8 mouse cellular contexts compared by ENCODE assay signal in the genomic region with DNA sequence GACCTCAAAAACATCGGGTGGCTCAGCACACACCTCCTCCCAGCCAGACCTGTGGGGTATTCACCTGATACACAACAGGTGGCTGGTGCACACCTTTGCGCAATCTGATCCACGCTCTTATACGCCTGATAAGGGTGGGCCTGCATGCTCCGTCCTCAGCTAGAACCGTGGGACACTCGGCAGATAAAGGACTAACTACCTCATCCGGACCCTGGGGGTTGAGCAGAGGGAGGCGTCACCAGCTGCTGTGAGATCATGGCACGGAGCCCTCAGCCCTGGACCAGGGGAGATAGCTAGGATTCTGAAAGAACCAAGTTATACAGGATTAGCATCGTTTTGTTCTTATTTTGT. TPM values are rescaled to one million over a fixed set of nuclear protein-coding genes. Genes with fewer than 3 reads are reported as not detected.
DNase-seq lines count a peak whose midpoint lies in the region; ATAC-seq and TF ChIP-seq lines count a peak whose summit lies in the region.

Gene Gm21985 (plus strand): TSS at position 73 of the 351 bp plus-strand sequence.

- H3K9ac ChIP-seq in intestine, postnatal 0 days (ENCODE audit: low read depth, low read length) = peak within 1 kb of the TSS; percentile 78
- peak within 1 kb of the TSS; percentile 87 for H3K9ac ChIP-seq in liver, adult 2 months (ENCODE audit: low read depth, low read length)
- peak within 1 kb of the TSS; percentile 72 for H3K9ac ChIP-seq in midbrain, embryonic 16.5 days (ENCODE audit: low read depth, low read length)
- H3K9ac ChIP-seq in stomach, postnatal 0 days (ENCODE audit: low read length) = peak within 1 kb of the TSS; percentile 82

- peak within 1 kb of the TSS; percentile 86 for H3K27ac ChIP-seq in intestine, postnatal 0 days (ENCODE audit: low read depth, low read length)
- peak within 1 kb of the TSS; percentile 64 for H3K27ac ChIP-seq in liver, adult 2 months (replicated peaks; ENCODE audit: insufficient read depth, low read depth, low read length)
- H3K27ac ChIP-seq in midbrain, embryonic 16.5 days (ENCODE audit: low read length) = peak within 1 kb of the TSS; percentile 93
- H3K27ac ChIP-seq in stomach, postnatal 0 days (replicated peaks) = peak within 1 kb of the TSS; percentile 92

- DNase-seq in A20 (ENCODE audit: low read depth, low spot score) (peak; percentile 88), ZHBTc4 (ENCODE audit: low read depth, low spot score) (peak; percentile 58)
- DNase-seq in embryo, embryonic 11 days = peak; percentile 59
- peak; percentile 77 to 78 for DNase-seq in heart, adult 18-20 months
- peak; percentile 29 for DNase-seq in liver, adult 2 months (ENCODE audit: extremely low read depth, low read depth, low spot score)
- DNase-seq in stomach, postnatal 0 days (ENCODE audit: low spot score) = peak; percentile 26

- TF ChIP-seq EP300 in stomach, postnatal 0 days (optimal IDR thresholded peaks at IDR 0.05) = no peak

- no peak for TF ChIP-seq CTCF in intestine, postnatal 0 days (IDR thresholded peaks at IDR 0.05; ENCODE audit: low read depth)
- no peak for TF ChIP-seq CTCF in liver, adult 2 months (IDR thresholded peaks at IDR 0.05; ENCODE audit: low read depth, low read length)
- TF ChIP-seq CTCF in stomach, postnatal 0 days (IDR thresholded peaks at IDR 0.05; ENCODE audit: low read depth) = no peak

- no peaks in the 10 kb centered on the region for H3K27me3 ChIP-seq in intestine, postnatal 0 days (replicated peaks; ENCODE audit: control insufficient read depth, insufficient read depth, low read length)
- H3K27me3 ChIP-seq in liver, adult 2 months (ENCODE audit: control insufficient read depth, insufficient read depth, low read length) = no peaks in the 10 kb centered on the region
- H3K27me3 ChIP-seq in midbrain, embryonic 16.5 days (ENCODE audit: control insufficient read depth, insufficient read depth, low read depth, low read length) = no peaks in the 10 kb centered on the region
- H3K27me3 ChIP-seq in stomach, postnatal 0 days (ENCODE audit: control insufficient read depth, insufficient read depth, low read length) = no peaks in the 10 kb centered on the region

- no peaks in the 10 kb centered on the region for H3K36me3 ChIP-seq in intestine, postnatal 0 days (ENCODE audit: control insufficient read depth, insufficient read depth)
- no peaks in the 10 kb centered on the region for H3K36me3 ChIP-seq in liver, adult 2 months (ENCODE audit: control insufficient read depth, insufficient read depth, low read length)
- H3K36me3 ChIP-seq in midbrain, embryonic 16.5 days (ENCODE audit: control insufficient read depth, insufficient read depth, low read length) = no peaks in the 10 kb centered on the region
- no peaks in the 10 kb centered on the region for H3K36me3 ChIP-seq in stomach, postnatal 0 days (ENCODE audit: control insufficient read depth, insufficient read depth, low read length)

- 3% methylated on average over 11 of the region's 11 CpGs for WGBS in intestine, postnatal 0 days
- WGBS in liver, adult 2 months = 3% methylated on average over 11 of the region's 11 CpGs
- WGBS in midbrain, embryonic 16.5 days = 1% methylated on average over 11 of the region's 11 CpGs
- WGBS in stomach, postnatal 0 days = under 1% methylated on average over 11 of the region's 11 CpGs

- no peaks in the 10 kb centered on the region; the same call in 1 of the 2 replicates for H3K4me1 ChIP-seq in intestine, postnatal 0 days (replicated peaks; ENCODE audit: control insufficient read depth, insufficient read depth, low read length)
- H3K4me1 ChIP-seq in liver, adult 2 months (ENCODE audit: control insufficient read depth, insufficient read depth, low read length) = peaks cover 6% of the 10 kb centered on the region
- peaks cover 43% of the 10 kb centered on the region for H3K4me1 ChIP-seq in midbrain, embryonic 16.5 days (ENCODE audit: control insufficient read depth, insufficient read depth, low read length)
- H3K4me1 ChIP-seq in stomach, postnatal 0 days (replicated peaks; ENCODE audit: control insufficient read depth, insufficient read depth) = no peaks in the 10 kb centered on the region

- ATAC-seq in intestine, postnatal 0 days = peak; percentile 6; the same call in 1 of the 2 replicates
- peak; percentile 33 for ATAC-seq in midbrain, embryonic 16.5 days
- peak; percentile 16; the same call in 1 of the 2 replicates for ATAC-seq in stomach, postnatal 0 days (ENCODE audit: low FRiP score, low TSS enrichment)

- peak within 1 kb of the TSS; percentile 90 for H3K4me3 ChIP-seq in intestine, postnatal 0 days (ENCODE audit: low read depth, low read length)
- H3K4me3 ChIP-seq in liver, adult 2 months (ENCODE audit: insufficient read depth, low read depth, low read length) = peak within 1 kb of the TSS; percentile 88
- H3K4me3 ChIP-seq in midbrain, embryonic 16.5 days (ENCODE audit: low read depth, low read length) = peak within 1 kb of the TSS; percentile 91
- H3K4me3 ChIP-seq in stomach, postnatal 0 days (ENCODE audit: low read depth, low read length) = peak within 1 kb of the TSS; percentile 84

- peaks cover 8% of the 10 kb centered on the region; the same call in 1 of the 2 replicates for H3K79me2 ChIP-seq in liver, adult 2 months (ENCODE audit: control insufficient read depth, insufficient read depth, low read length)

- TF ChIP-seq POLR2A in liver, adult 2 months (IDR thresholded peaks at IDR 0.05; ENCODE audit: extremely low read depth, insufficient read depth, low read length) = no peak

- peak within 1 kb of the TSS; percentile 87 for H3K4me2 ChIP-seq in intestine, postnatal 0 days (replicated peaks; ENCODE audit: low read depth)
- H3K4me2 ChIP-seq in midbrain, embryonic 16.5 days (ENCODE audit: low read length) = peak within 1 kb of the TSS; percentile 92
- H3K4me2 ChIP-seq in stomach, postnatal 0 days (replicated peaks; ENCODE audit: low read depth) = peak within 1 kb of the TSS; percentile 85

- H3K9me3 ChIP-seq in intestine, postnatal 0 days (ENCODE audit: control insufficient read depth) = no peaks in the 10 kb centered on the region
- H3K9me3 ChIP-seq in midbrain, embryonic 16.5 days (replicated peaks; ENCODE audit: control insufficient read depth, low read length, poor library complexity, severe bottlenecking) = no peaks in the 10 kb centered on the region
- no peaks in the 10 kb centered on the region for H3K9me3 ChIP-seq in stomach, postnatal 0 days (ENCODE audit: control insufficient read depth, low read length)

RNA-seq across cellular contexts. Expression of gene Gm21985, which starts in this region (rescaled TPM):
- 1 to 10 TPM; 1.1 to 1.4 TPM for total RNA-seq in heart, adult 18-20 months (2021)
- polyA plus RNA-seq in intestine, postnatal 0 days (2015; fragmentation: Nextera tagmentation; extraction: Ambion mirVana) = not detected in 2 replicates
- not detected in 2 replicates for total RNA-seq in liver, adult 2 months (2014; rRNA removed)
- not detected in 2 replicates for polyA plus RNA-seq in liver, adult 2 months (2012; rRNA removed)
- polyA plus RNA-seq in midbrain, embryonic 16.5 days (2015; fragmentation: Nextera tagmentation; extraction: Ambion mirVana) = 0.08 TPM in 1 of 2 replicates, not detected in the other
- not detected in 2 replicates for polyA plus RNA-seq in stomach, postnatal 0 days (2015; fragmentation: Nextera tagmentation; extraction: Ambion mirVana)

Comparison
In these comparisons a context has a peak if more than half of its experiments do, and no peak if none do; other contexts are left out.
1. Peak in every context shown above with its lines: DNase-seq, ATAC-seq, H3K4me3 ChIP-seq and H3K27ac ChIP-seq.
2. Peak in ATAC-seq, H3K4me3 ChIP-seq, H3K27ac ChIP-seq, H3K9ac ChIP-seq and H3K4me2 ChIP-seq in intestine, postnatal 0 days; RNA of the gene not detected or under 1 TPM.
3. Peak in DNase-seq, H3K4me3 ChIP-seq, H3K27ac ChIP-seq and H3K9ac ChIP-seq in liver, adult 2 months; RNA of the gene not detected or under 1 TPM.
4. Peak in ATAC-seq, H3K4me3 ChIP-seq, H3K27ac ChIP-seq, H3K9ac ChIP-seq and H3K4me2 ChIP-seq in midbrain, embryonic 16.5 days; RNA of the gene not detected or under 1 TPM.
5. Peak in DNase-seq, ATAC-seq, H3K4me3 ChIP-seq, H3K27ac ChIP-seq, H3K9ac ChIP-seq and H3K4me2 ChIP-seq in stomach, postnatal 0 days; RNA of the gene not detected or under 1 TPM.
6. DNase-seq: peak in every context shown above with its lines; median percentile 88 in A20; 78 in heart, adult 18-20 months; 59 in embryo, embryonic 11 days; 58 in ZHBTc4; 29 in liver, adult 2 months; 26 in stomach, postnatal 0 days.